Mouse (Mus musculus) ES-E14 (cell line): Measurements from ENCODE around the gene Rpl28. TPM values are rescaled to one million over a fixed set of nuclear protein-coding genes. Genes with fewer than 3 reads are reported as not detected.
A peak's percentile ranks its signal among the peaks of the same experiment; 100 is the strongest.
"Not testable (repeated sequence)": the region's sequence is repeated elsewhere in the genome, so short reads cannot be mapped to it uniquely, and the experiment has no call there.

Source experiments
- DNase-seq: peaks from one replicate; pipeline ENCODE4 v3.0.0-alpha.2; 2013; ENCODE audit warnings: low read depth, low spot score
- H3K27ac ChIP-seq: 2 replicates; pipeline ENCODE4 v1.5.1; 2012; ENCODE audit warnings: low read depth, mild to moderate bottlenecking, low read length, moderate library complexity, mixed read lengths; ENCODE audit not compliant: poor library complexity, insufficient read depth, severe bottlenecking
- H3K36me3 ChIP-seq: 2 replicates; pipeline ENCODE4 v1.6.1; 2012; ENCODE audit warnings: mild to moderate bottlenecking, low read length, moderate library complexity, mixed read lengths; ENCODE audit not compliant: control insufficient read depth, poor library complexity, insufficient read depth, severe bottlenecking
- H3K4me1 ChIP-seq, 2 experiments: fragments of 150-350 bp in 1 of 2; sonication (generic) in 1 of 2; 2 replicates each; pipeline ENCODE4 v1.6.1; 2012; ENCODE audit warnings: low read length in 2 of 2, mild to moderate bottlenecking in 1 of 2, mixed read lengths in 1 of 2; ENCODE audit not compliant: control insufficient read depth in 2 of 2, insufficient read depth in 2 of 2, poor library complexity in 1 of 2
- H3K4me3 ChIP-seq, 2 experiments: fragments of 150-350 bp in 1 of 2; sonication (generic) in 1 of 2; 2 replicates each; pipeline ENCODE4 v1.5.1; 2012; ENCODE audit warnings: low read length in 2 of 2, low read depth in 1 of 2, mild to moderate bottlenecking in 1 of 2, mixed read lengths in 1 of 2; ENCODE audit not compliant: insufficient read depth in 1 of 2, poor library complexity in 1 of 2, severe bottlenecking in 1 of 2
- H3K9ac ChIP-seq: 2 replicates; pipeline ENCODE4 v1.6.1; 2012; ENCODE audit warnings: low read depth, mild to moderate bottlenecking, low read length, mixed read lengths; ENCODE audit not compliant: poor library complexity, insufficient read depth, severe bottlenecking
- H3K9me3 ChIP-seq: fragments of 150-350 bp; sonication (generic); 2 replicates; pipeline ENCODE4 v1.6.1; 2012; ENCODE audit warnings: low read depth, mild to moderate bottlenecking, low read length; ENCODE audit not compliant: control insufficient read depth, insufficient read depth
- CHD2 ChIP-seq: IDR thresholded peaks from 2 replicates; pipeline ENCODE4 v1.6.1; 2014; ENCODE audit warnings: mild to moderate bottlenecking, low read depth, low read length, inconsistent platforms
- HCFC1 ChIP-seq: IDR thresholded peaks from 2 replicates; pipeline ENCODE4 v1.6.1; 2012; ENCODE audit warnings: low read length, inconsistent platforms, borderline replicate concordance; ENCODE audit not compliant: insufficient read depth
- MAFK ChIP-seq: IDR thresholded peaks from 2 replicates; pipeline ENCODE4 v1.6.1; 2014; ENCODE audit warnings: mild to moderate bottlenecking, low read depth, low read length, inconsistent platforms; ENCODE audit not compliant: insufficient read depth
- ZC3H11A ChIP-seq: IDR thresholded peaks from 2 replicates; pipeline ENCODE4 v1.6.1; 2012; ENCODE audit warnings: low read depth, mild to moderate bottlenecking, inconsistent platforms, low read length, borderline replicate concordance
- ZNF384 ChIP-seq: IDR thresholded peaks from 2 replicates; pipeline ENCODE4 v1.6.1; 2012; ENCODE audit warnings: low read depth, low read length, inconsistent platforms
- in situ Hi-C, 2 experiments: fragments of 600-800 bp; cut with MboI; formaldehyde crosslinking; loops; one replicate each; pipeline ENCODE4 v1.15.1; 2025; ENCODE audit warnings: low sequenced_read_pairs in 2 of 2, inconsistent platforms in 1 of 2; ENCODE audit not compliant: unreplicated experiment in 2 of 2
- total RNA-seq: library from RNA; depleted of rRNA; stranded (reverse); fragments of 300-350 nt; gene quantifications from 2 replicates; pipeline ENCODE4 v1.2.3, GENCODE M21; 2012

The Rpl28 gene
- total RNA-seq, 1 experiment, result 1,352 TPM

- no peak for DNase-seq
- no peak overlapping the region for H3K4me3 ChIP-seq
- no peak overlapping the region for H3K27ac ChIP-seq
- TF ChIP-seq HCFC1 (no peak), ZC3H11A (no peak), CHD2 (no peak), ZNF384 (no peak), MAFK (no peak)
- no peaks in the 10 kb centered on the region for H3K4me1 ChIP-seq
- peaks cover 11% of the 10 kb centered on the region for H3K36me3 ChIP-seq
- H3K9me3 ChIP-seq, result no peaks in the 10 kb centered on the region
- no peak overlapping the region for H3K9ac ChIP-seq
- in situ Hi-C loops, result no loop called here
Measured at GRCm38 (mm10) chr7:4802247-4802646, 9.6 kb downstream of the Rpl28 start.

- in situ Hi-C loops, result no loop called here
- Histone ChIP-seq H3K9ac (no peak overlapping the region), H3K4me3 (no peak overlapping the region), H3K9me3 (no peaks in the 10 kb centered on the region), H3K4me1 (peaks cover 2 to 5% of the 10 kb centered on the region in 2 experiments; a peak in 1 of 4 replicates), H3K27ac (no peak overlapping the region), H3K36me3 (peaks cover 44% of the 10 kb centered on the region)
- no peak for DNase-seq
- TF ChIP-seq MAFK (no peak), HCFC1 (no peak), CHD2 (no peak), ZNF384 (peak; percentile 50; the same call in 1 of the 2 replicates), ZC3H11A (peak; percentile 27; the same call in 1 of the 2 replicates)
Measured at GRCm38 (mm10) chr7:4806716-4807115, 14.0 kb downstream of the Rpl28 start.

GRCm38 (mm10) chr7:4811131-4811530 lies 18.5 kb downstream of the Rpl28 start:
- H3K9ac ChIP-seq, result peak overlapping the region; percentile 94
- in situ Hi-C loops, H3K4me1 ChIP-seq, DNase-seq, H3K9me3 ChIP-seq: not testable (repeated sequence)
- peak overlapping the region; percentile 97 to 98 for H3K4me3 ChIP-seq
- H3K27ac ChIP-seq, result 0 out of 2 replicates have a peak overlapping the region, but pooled peaks have one; percentile 89
- H3K36me3 ChIP-seq, result peaks cover 37% of the 10 kb centered on the region

GRCm38 (mm10) chr7:4811842-4812302 lies 19.2 kb downstream of the Rpl28 start:
- peaks cover 2 to 5% of the 10 kb centered on the region in 2 experiments; a peak in 2 of 4 replicates for H3K4me1 ChIP-seq
- DNase-seq, result no peak
- peak overlapping the region; percentile 94 for H3K9ac ChIP-seq
- in situ Hi-C loops, result no loop called here
- peak overlapping the region; percentile 89 for H3K27ac ChIP-seq
- TF ChIP-seq HCFC1 (no peak), CHD2 (no peak), MAFK (no peak), ZC3H11A (no peak), ZNF384 (no peak)
- peaks cover 36% of the 10 kb centered on the region for H3K36me3 ChIP-seq
- peak overlapping the region; percentile 97 to 98 for H3K4me3 ChIP-seq
- H3K9me3 ChIP-seq, result no peaks in the 10 kb centered on the region
